Mouse (Mus musculus) T-helper 2 cell (primary cell): Measurements from ENCODE around the gene Tecpr2.

Experiments
- in situ Hi-C: fragments of 300-600 bp; cut with MboI, MseI; formaldehyde crosslinking; loops from one replicate; pipeline ENCODE4 v1.15.1; 2025; ENCODE audit warnings: high pct_unique_total_duplicates

Gene Tecpr2

GRCm38 (mm10) chr12:110864008-110864407 lies 25.1 kb upstream of the Tecpr2 start:
- in situ Hi-C loops, result no loop called here

DNA sequence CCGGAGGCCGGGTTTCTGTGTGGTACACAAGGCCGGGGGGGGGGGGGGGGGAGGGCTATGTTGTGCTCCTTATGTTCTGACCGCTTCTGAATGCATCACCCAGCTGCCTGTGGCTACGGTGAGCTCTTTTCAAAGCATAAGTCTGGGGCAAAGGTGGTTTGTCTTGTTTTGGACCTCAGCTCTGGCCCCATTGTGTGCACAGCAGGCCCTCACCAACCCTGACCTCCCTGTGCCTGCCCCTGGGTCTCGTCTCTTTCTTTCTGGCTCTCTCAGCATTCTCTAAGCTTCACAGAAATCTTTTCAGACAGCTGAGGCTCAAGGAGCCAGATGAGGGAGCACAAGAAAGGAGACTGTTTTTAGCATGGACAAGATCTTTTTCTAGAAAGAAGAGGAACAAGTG lies 23.5 kb upstream of the Tecpr2 start:
- in situ Hi-C loops, result no loop called here

GRCm38 (mm10) chr12:110865989-110866388 lies 23.1 kb upstream of the Tecpr2 start:
- in situ Hi-C loops, result no loop called here

DNA sequence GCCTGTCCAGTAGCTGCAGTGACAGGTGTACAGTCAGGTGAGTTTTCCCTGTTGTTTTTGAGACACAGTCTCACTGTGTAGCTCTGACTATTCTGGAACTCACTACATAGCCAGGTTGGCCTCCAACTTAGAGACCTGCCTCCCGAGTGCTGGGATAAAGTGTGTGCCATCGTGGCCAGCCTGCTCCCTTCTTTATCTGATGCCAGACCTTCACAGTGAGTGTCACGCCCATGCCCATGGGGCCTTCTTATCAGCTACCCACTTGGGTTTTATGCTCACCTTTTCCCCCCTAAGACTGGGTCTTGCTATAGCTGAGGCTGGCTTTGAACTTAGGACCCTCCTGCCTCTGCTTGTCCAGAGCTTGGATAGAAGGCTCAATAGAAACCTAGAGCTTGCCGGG lies 19.0 kb upstream of the Tecpr2 start:
- in situ Hi-C loops, result no loop called here

GRCm38 (mm10) chr12:110871247-110871646 lies 17.8 kb upstream of the Tecpr2 start:
- in situ Hi-C loops, result no loop called here

- in situ Hi-C loops, result no loop called here
These were observed 13.7 kb upstream of the Tecpr2 start for GRCm38 (mm10) chr12:110875351-110875750.

GRCm38 (mm10) chr12:110882291-110882690 lies 6.8 kb upstream of the Tecpr2 start:
- in situ Hi-C loops, result no loop called here

GRCm38 (mm10) chr12:110885251-110885650 lies 3.8 kb upstream of the Tecpr2 start:
- in situ Hi-C loops, result no loop called here

GRCm38 (mm10) chr12:110888106-110888505 lies 958 bp upstream of the Tecpr2 start:
- in situ Hi-C loops, result no loop called here

DNA sequence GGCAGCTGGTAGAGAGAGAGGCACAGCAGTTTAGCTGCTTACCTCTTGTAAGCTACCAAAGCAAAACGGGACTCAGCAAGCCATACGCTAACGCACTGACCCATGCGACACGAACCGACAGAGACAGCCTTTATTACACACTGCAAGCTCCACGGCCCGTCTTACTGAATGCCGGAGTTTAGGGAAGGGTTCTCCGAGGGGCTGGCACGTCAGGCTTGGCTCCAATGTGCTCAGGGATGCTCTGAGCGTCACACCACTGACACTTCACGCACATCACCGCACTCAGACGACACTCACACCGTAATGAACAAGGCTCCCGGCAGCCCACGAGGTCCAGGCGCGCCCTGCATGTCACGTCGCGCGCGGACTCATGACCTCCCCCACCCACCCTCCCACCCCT lies 458 bp upstream of the Tecpr2 start:
- in situ Hi-C loops, result no loop called here

DNA sequence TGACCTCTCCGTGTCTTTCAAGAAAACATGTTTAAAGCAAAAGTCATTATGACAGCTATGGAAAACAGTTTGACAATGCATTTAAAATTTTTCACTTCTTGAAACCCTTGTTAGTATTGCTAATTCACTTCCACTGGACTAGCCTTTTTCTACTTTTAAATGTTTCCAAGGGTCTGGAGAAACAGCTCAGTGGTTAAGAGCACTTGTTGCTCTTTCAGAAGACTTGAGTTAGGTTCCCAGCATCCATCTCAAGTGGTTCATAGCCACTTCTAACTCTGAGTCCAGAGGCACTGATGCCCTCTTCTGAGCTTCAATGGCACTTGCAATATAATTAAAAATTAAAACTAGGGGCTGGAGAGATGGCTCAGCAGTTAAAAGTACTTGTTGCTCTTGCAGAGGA lies 2.8 kb downstream of the Tecpr2 start:
- in situ Hi-C loops, result no loop called here

GRCm38 (mm10) chr12:110902106-110902505 lies 13.0 kb downstream of the Tecpr2 start:
- in situ Hi-C loops, result loop anchor here (5.0 kb wide), 1 partner anchor 145 kb away; no protein-coding TSS in a partner anchor

DNA sequence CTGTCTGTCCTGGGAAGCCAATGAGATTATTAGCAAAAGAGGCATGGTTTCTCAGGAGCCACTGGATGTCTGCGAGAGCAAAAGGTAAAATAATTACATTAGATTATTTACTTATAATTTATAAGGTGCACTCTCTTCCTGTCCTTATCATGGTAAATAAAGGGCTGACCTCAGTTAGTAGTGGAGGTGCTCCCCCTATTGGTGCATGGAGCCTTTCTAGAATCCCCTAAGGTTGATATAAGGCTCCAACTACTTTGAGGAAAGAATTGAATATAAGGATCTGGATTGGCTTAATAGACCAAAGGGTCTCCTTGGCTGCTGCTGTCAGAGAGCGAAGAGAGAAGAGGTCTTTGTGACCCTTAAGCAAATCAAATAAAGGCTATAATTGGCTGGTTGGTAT lies 14.5 kb downstream of the Tecpr2 start:
- in situ Hi-C loops, result loop anchor here (5.0 kb wide), 1 partner anchor 146 kb away; no protein-coding TSS in a partner anchor

DNA sequence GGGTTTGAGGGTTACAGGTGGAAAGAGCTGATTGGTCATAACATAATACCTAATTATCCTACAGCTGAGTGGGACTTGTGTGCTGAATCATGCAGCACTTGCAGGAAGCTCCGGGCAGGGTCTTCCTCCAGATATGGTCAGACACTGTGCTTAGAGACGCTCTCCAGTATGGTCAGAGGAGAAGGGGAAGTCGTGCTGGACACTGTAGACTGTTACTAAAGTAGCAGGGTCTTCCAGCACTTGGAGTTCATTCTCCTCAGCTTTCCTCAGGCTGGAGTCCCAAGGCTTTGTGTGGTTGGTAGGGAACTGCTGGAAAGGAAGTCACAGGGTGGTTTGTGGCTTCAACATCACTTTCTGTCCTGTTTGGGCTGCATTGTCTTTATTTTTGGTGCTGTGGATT lies 18.8 kb downstream of the Tecpr2 start:
- in situ Hi-C loops, result no loop called here

GRCm38 (mm10) chr12:110909962-110910361 lies 20.9 kb downstream of the Tecpr2 start:
- in situ Hi-C loops, result loop anchor here (10.0 kb wide), 1 partner anchor 1965 kb away; no protein-coding TSS in a partner anchor

DNA sequence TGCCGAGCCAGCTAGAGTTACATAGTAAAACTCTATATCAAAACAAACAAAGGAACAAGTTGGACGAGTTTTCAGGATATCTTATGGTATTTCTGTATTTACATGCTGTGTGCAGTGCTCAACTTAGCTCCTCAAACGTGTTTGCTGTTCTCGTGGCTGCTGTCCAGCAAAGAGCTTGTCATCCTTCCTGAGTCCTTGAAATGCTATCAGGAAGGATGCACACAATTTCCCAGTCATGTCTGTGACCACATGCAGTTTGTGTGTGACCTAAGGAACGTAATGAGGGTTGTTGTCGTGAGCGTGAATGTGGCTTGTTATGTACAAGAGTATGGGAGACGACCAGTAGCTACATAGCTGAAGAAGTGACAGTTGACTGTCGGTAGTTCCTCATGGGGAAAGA lies 26.7 kb downstream of the Tecpr2 start:
- in situ Hi-C loops, result loop anchor here (10.0 kb wide), 1 partner anchor 1971 kb away; no protein-coding TSS in a partner anchor

DNA sequence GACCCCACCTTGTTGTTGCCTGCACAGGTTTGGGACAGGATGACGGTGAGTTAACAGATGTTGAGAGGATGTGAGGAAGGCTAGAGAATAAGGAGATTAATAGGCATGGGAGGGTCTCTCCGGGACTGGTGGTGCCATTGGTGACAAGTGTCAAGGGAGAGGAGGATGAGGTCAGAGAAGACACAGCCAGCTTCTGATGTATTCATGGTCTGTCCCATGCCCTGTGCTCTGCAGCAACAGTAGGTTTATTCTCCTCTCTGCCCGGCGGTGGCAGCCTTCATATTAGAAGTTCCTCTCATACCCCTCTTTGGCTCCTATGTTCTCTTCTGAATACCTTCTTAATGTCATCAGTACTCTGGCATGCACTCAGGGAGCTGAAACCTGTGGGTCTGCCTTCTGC lies 31.2 kb downstream of the Tecpr2 start:
- in situ Hi-C loops, result loop anchor here (10.0 kb wide), 1 partner anchor 315 kb away; no protein-coding TSS in a partner anchor

DNA sequence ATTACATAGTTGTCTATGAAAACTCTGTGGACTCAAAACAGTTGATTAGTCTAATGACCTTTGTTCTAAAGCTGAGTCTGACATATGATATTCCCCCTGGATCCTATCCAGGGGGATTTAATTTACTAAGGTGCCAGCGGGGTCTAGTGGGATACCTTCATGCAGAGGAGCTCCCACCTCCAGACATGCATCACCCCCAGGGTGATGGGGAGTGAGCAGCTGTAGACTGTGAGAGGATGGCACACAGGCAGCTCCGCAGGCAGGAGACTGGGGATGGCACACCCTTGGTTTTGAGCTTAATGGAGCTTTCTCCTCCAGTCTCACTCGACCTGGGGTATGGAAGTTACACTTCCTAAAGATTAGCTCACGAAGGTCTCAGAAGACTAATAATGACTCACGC lies 32.5 kb downstream of the Tecpr2 start:
- in situ Hi-C loops, result loop anchor here (10.0 kb wide), 1 partner anchor 313 kb away; no protein-coding TSS in a partner anchor

- in situ Hi-C loops, result no loop called here
These were observed 43.8 kb downstream of the Tecpr2 start for GRCm38 (mm10) chr12:110932820-110933219.

GRCm38 (mm10) chr12:110935983-110936620 lies 47.0 kb downstream of the Tecpr2 start:
- in situ Hi-C loops, result loop anchor here (5.0 kb wide), 1 partner anchor 46 kb away; no protein-coding TSS in a partner anchor

- in situ Hi-C loops, result loop anchor here (5.0 kb wide), 1 partner anchor 45 kb away; no protein-coding TSS in a partner anchor
These were observed 48.4 kb downstream of the Tecpr2 start for GRCm38 (mm10) chr12:110937496-110937895.

DNA sequence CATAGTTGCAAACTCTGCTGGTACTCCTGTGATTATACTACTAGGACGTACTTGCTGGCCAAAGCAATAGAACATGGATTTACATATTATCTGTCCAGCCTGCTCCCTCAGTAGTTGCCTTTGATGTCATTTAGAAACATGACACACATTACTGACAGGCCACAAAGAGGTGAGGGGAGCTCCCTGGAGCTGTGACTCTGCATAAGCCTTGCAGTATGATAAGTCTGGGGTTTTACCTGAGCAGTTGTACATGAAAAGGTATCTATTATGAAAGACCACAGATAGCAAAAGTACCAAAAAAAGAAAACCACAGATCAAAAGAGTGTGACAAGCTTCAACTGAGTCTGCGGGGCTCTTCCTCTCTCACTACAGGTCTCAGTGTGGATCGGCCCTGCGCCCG lies 50.3 kb downstream of the Tecpr2 start:
- in situ Hi-C loops, result loop anchor here (5.0 kb wide), 1 partner anchor 43 kb away; no protein-coding TSS in a partner anchor

DNA sequence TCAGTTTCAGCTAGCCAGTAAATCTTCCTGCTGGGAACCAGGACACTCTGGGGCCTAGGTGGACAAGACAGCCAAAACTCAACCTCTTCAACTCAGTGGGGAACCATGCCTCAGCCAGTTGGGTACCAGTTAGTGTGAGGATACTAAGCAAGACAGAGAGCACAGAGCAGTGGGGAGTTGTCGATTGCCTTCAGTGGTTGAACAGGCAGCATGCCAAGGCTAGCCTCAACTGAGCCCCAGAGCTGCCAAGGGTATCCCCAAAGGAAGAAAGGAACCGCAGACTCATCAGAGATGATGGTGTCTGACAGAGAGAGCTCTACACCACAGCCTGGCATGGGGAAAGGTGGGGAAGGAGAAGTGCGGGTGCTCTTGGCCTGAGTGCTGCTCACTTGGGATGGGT lies 51.8 kb downstream of the Tecpr2 start:
- in situ Hi-C loops, result no loop called here
